Mouse (Mus musculus) neural tube, embryonic 15.5 days (tissue): ENCODE data around the gene Rapgef4. TPM values are rescaled to one million over a fixed set of nuclear protein-coding genes. Genes with fewer than 3 reads are reported as not detected.
A peak's percentile ranks its signal among the peaks of the same experiment; 100 is the strongest.

Experiments
- ATAC-seq: fragments of 200-750 bp; cut with Nextera tagmentation; 2 replicates; pipeline ENCODE4 v1.8.0; 2017; ENCODE audit warnings: mild to moderate bottlenecking, moderate TSS enrichment, moderate library complexity; ENCODE audit not compliant: low FRiP score
- H3K27ac ChIP-seq: fragments of 300-500 bp; sonication (generic); replicated peaks from 2 replicates; pipeline ENCODE4 v1.5.1; 2015; ENCODE audit warnings: mild to moderate bottlenecking, inconsistent platforms
- H3K27me3 ChIP-seq: fragments of 300-500 bp; sonication (generic); replicated peaks from 2 replicates; pipeline ENCODE4 v1.6.1; 2015; ENCODE audit warnings: inconsistent platforms
- H3K36me3 ChIP-seq: fragments of 300-500 bp; sonication (generic); 2 replicates; pipeline ENCODE4 v1.6.1; 2015; ENCODE audit warnings: inconsistent platforms
- H3K4me1 ChIP-seq: fragments of 300-500 bp; sonication (generic); 2 replicates; pipeline ENCODE4 v1.6.1; 2015; ENCODE audit warnings: inconsistent platforms
- H3K4me2 ChIP-seq: fragments of 300-500 bp; sonication (generic); 2 replicates; pipeline ENCODE4 v1.6.1; 2015; ENCODE audit warnings: inconsistent platforms, mild to moderate bottlenecking, moderate library complexity
- H3K4me3 ChIP-seq: fragments of 300-500 bp; sonication (generic); replicated peaks from 2 replicates; pipeline ENCODE4 v1.5.1; 2015; ENCODE audit warnings: mild to moderate bottlenecking, inconsistent platforms
- H3K9ac ChIP-seq: fragments of 300-500 bp; sonication (generic); replicated peaks from 2 replicates; pipeline ENCODE4 v1.6.1; 2015; ENCODE audit warnings: mild to moderate bottlenecking, inconsistent platforms
- H3K9me3 ChIP-seq: fragments of 300-500 bp; sonication (generic); replicated peaks from 2 replicates; pipeline ENCODE4 v1.6.1; 2016; ENCODE audit warnings: inconsistent platforms
- WGBS: fragments of 180-500 bp; shearing (Covaris S2); methylation state at CpG from one replicate; pipeline ENCODE4 v1.1.7; 2015; ENCODE audit warnings: mixed read lengths; 5-methylcytosine and 5-hydroxymethylcytosine counted together
- polyA plus RNA-seq: library from polyadenylated mRNA; unstranded; fragments of >200 nt; fragmentation: Nextera tagmentation; extraction: Ambion mirVana; gene quantifications from 2 replicates; pipeline ENCODE4 v1.2.1, GENCODE M21; 2015

Gene Rapgef4
- polyA plus RNA-seq, 1 experiment from 2014 or later, result 45.3 TPM

GRCm38 (mm10) chr2:72108448-72109312 lies 127.6 kb downstream of the Rapgef4 start:
- 41% methylated on average over 4 of the region's 4 CpGs for WGBS
- Histone ChIP-seq H3K27ac (0 out of 2 replicates have a peak overlapping the region, but pooled peaks have one; percentile 5), H3K4me2 (no peak overlapping the region), H3K4me1 (peaks cover 20% of the 10 kb centered on the region), H3K27me3 (no peaks in the 10 kb centered on the region), H3K9me3 (no peaks in the 10 kb centered on the region), H3K9ac (no peak overlapping the region), H3K36me3 (no peaks in the 10 kb centered on the region), H3K4me3 (no peak overlapping the region)
- ATAC-seq, result no peak

GRCm38 (mm10) chr2:72110404-72110803 lies 129.4 kb downstream of the Rapgef4 start:
- no peak overlapping the region for H3K9ac ChIP-seq
- H3K27me3 ChIP-seq, result no peaks in the 10 kb centered on the region
- H3K9me3 ChIP-seq, result no peaks in the 10 kb centered on the region
- ATAC-seq, result no peak
- no peak overlapping the region for H3K4me2 ChIP-seq
- H3K36me3 ChIP-seq, result no peaks in the 10 kb centered on the region
- H3K27ac ChIP-seq, result no peak overlapping the region
- H3K4me1 ChIP-seq, result peaks cover 23% of the 10 kb centered on the region
- WGBS, result 79% methylated on average over 5 of the region's 5 CpGs
- no peak overlapping the region for H3K4me3 ChIP-seq

GRCm38 (mm10) chr2:72113716-72114115 lies 132.7 kb downstream of the Rapgef4 start:
- 83% methylated on average over 5 of the region's 5 CpGs for WGBS
- Histone ChIP-seq H3K9me3 (no peaks in the 10 kb centered on the region), H3K4me2 (no peak overlapping the region), H3K27me3 (no peaks in the 10 kb centered on the region), H3K9ac (no peak overlapping the region), H3K36me3 (no peaks in the 10 kb centered on the region), H3K4me3 (no peak overlapping the region), H3K27ac (peak overlapping the region; percentile 23; the same call in 1 of the 2 replicates), H3K4me1 (peaks cover 15% of the 10 kb centered on the region; the same call in 1 of the 2 replicates)
- no peak for ATAC-seq

- no peak overlapping the region for H3K4me3 ChIP-seq
- H3K4me2 ChIP-seq, result no peak overlapping the region
- H3K9ac ChIP-seq, result no peak overlapping the region
- no peaks in the 10 kb centered on the region for H3K9me3 ChIP-seq
- H3K4me1 ChIP-seq, result peaks cover 12% of the 10 kb centered on the region; the same call in 1 of the 2 replicates
- H3K36me3 ChIP-seq, result no peaks in the 10 kb centered on the region
- H3K27ac ChIP-seq, result peak overlapping the region; percentile 23; the same call in 1 of the 2 replicates
- H3K27me3 ChIP-seq, result no peaks in the 10 kb centered on the region
- no peak for ATAC-seq
- 77% methylated on average over 4 of the region's 4 CpGs for WGBS
These were observed 133.1 kb downstream of the Rapgef4 start for GRCm38 (mm10) chr2:72114148-72114559.

- WGBS, result 73% methylated on average over 7 of the region's 7 CpGs
These were observed 135.1 kb downstream of the Rapgef4 start for GRCm38 (mm10) chr2:72116103-72116502.

GRCm38 (mm10) chr2:72116698-72117097 lies 135.7 kb downstream of the Rapgef4 start:
- WGBS, result 59% methylated on average over 5 of the region's 5 CpGs
- H3K36me3 ChIP-seq, result no peaks in the 10 kb centered on the region
- no peaks in the 10 kb centered on the region for H3K27me3 ChIP-seq
- H3K27ac ChIP-seq, result no peak overlapping the region
- no peak for ATAC-seq
- H3K9me3 ChIP-seq, result no peaks in the 10 kb centered on the region
- peaks cover 14% of the 10 kb centered on the region for H3K4me1 ChIP-seq
- H3K4me3 ChIP-seq, result no peak overlapping the region
- no peak overlapping the region for H3K4me2 ChIP-seq
- no peak overlapping the region for H3K9ac ChIP-seq

More at GRCm38 (mm10) chr2:72116103-72116502, 135.1 kb downstream of the Rapgef4 start:
- Histone ChIP-seq H3K9ac (no peak overlapping the region), H3K9me3 (no peaks in the 10 kb centered on the region), H3K27me3 (no peaks in the 10 kb centered on the region), H3K4me2 (no peak overlapping the region), H3K4me3 (no peak overlapping the region), H3K36me3 (no peaks in the 10 kb centered on the region), H3K4me1 (peaks cover 11% of the 10 kb centered on the region; the same call in 1 of the 2 replicates), H3K27ac (no peak overlapping the region)
- no peak for ATAC-seq

- Histone ChIP-seq H3K9me3 (no peaks in the 10 kb centered on the region), H3K27ac (no peak overlapping the region), H3K4me2 (no peak overlapping the region), H3K9ac (no peak overlapping the region), H3K27me3 (no peaks in the 10 kb centered on the region), H3K4me3 (no peak overlapping the region), H3K36me3 (no peaks in the 10 kb centered on the region), H3K4me1 (peaks cover 18% of the 10 kb centered on the region)
- 57% methylated on average over 15 of the region's 15 CpGs for WGBS
- no peak for ATAC-seq
These were observed 136.3 kb downstream of the Rapgef4 start for GRCm38 (mm10) chr2:72117138-72118011.

GRCm38 (mm10) chr2:72120211-72120610 lies 139.2 kb downstream of the Rapgef4 start:
- Histone ChIP-seq H3K36me3 (no peaks in the 10 kb centered on the region), H3K27me3 (no peaks in the 10 kb centered on the region), H3K9ac (no peak overlapping the region), H3K27ac (no peak overlapping the region), H3K4me1 (peaks cover 20% of the 10 kb centered on the region), H3K4me3 (no peak overlapping the region), H3K4me2 (no peak overlapping the region), H3K9me3 (no peaks in the 10 kb centered on the region)
- 59% methylated on average over 6 of the region's 6 CpGs for WGBS
- no peak for ATAC-seq

GRCm38 (mm10) chr2:72122410-72123223 lies 141.6 kb downstream of the Rapgef4 start:
- H3K27me3 ChIP-seq, result no peaks in the 10 kb centered on the region
- H3K9ac ChIP-seq, result no peak overlapping the region
- no peak; the same call in 1 of the 2 replicates for ATAC-seq
- H3K4me2 ChIP-seq, result peak overlapping the region; percentile 44
- H3K9me3 ChIP-seq, result no peaks in the 10 kb centered on the region
- no peaks in the 10 kb centered on the region for H3K36me3 ChIP-seq
- H3K4me1 ChIP-seq, result peaks cover 14% of the 10 kb centered on the region
- H3K27ac ChIP-seq, result peak overlapping the region; percentile 54; the same call in 1 of the 2 replicates
- WGBS, result 21% methylated on average over 14 of the region's 14 CpGs
- no peak overlapping the region for H3K4me3 ChIP-seq

GRCm38 (mm10) chr2:72123851-72124250 lies 142.8 kb downstream of the Rapgef4 start:
- no peak overlapping the region for H3K9ac ChIP-seq
- WGBS, result 89% methylated on average over 5 of the region's 5 CpGs
- no peak overlapping the region for H3K4me3 ChIP-seq
- H3K27ac ChIP-seq, result no peak overlapping the region
- no peak for ATAC-seq
- peaks cover 14% of the 10 kb centered on the region for H3K4me1 ChIP-seq
- no peaks in the 10 kb centered on the region for H3K27me3 ChIP-seq
- no peaks in the 10 kb centered on the region for H3K36me3 ChIP-seq
- no peaks in the 10 kb centered on the region for H3K9me3 ChIP-seq
- no peak overlapping the region for H3K4me2 ChIP-seq

GRCm38 (mm10) chr2:72125786-72126185 lies 144.7 kb downstream of the Rapgef4 start:
- H3K9ac ChIP-seq, result no peak overlapping the region
- H3K4me2 ChIP-seq, result no peak overlapping the region
- no peaks in the 10 kb centered on the region for H3K9me3 ChIP-seq
- no peaks in the 10 kb centered on the region for H3K27me3 ChIP-seq
- H3K4me1 ChIP-seq, result peaks cover 14% of the 10 kb centered on the region
- no peak overlapping the region for H3K27ac ChIP-seq
- no peak overlapping the region for H3K4me3 ChIP-seq
- no peak for ATAC-seq
- no peaks in the 10 kb centered on the region for H3K36me3 ChIP-seq
- WGBS, result 90% methylated on average over 3 of the region's 3 CpGs
